Mouse (Mus musculus): ENCODE data around the gene Ube2q1.

- TF ChIP-seq CTCF (IDR thresholded peaks at IDR 0.05) (no peak), POLR2A (IDR thresholded peaks at IDR 0.05; ENCODE audit: insufficient read depth, low read depth, low read length) (no peak)
These were observed 27.5 kb downstream of the Ube2q1 start for GRCm38 (mm10) chr3:89800774-89801506.
